Mouse (Mus musculus) liver, postnatal 0 days (tissue): ENCODE results near the gene Fbxw4.

ENCODE experiments used
- CTCF ChIP-seq: sonication (generic); IDR thresholded peaks from 2 replicates; pipeline ENCODE4 v1.5.1; 2016; ENCODE audit warnings: antibody characterized with exemption, low read depth
- EP300 ChIP-seq: IDR thresholded peaks from 2 replicates; pipeline ENCODE4 v1.6.1; 2016; ENCODE audit warnings: antibody characterized with exemption, low read depth, mild to moderate bottlenecking

GRCm38 (mm10) chr19:45683676-45684075, 23.6 kb upstream of the Fbxw4 start:
- no peak for TF ChIP-seq CTCF
- TF ChIP-seq EP300 = no peak
